ENCODE assay signal across 9 mouse cellular contexts in the genomic region with DNA sequence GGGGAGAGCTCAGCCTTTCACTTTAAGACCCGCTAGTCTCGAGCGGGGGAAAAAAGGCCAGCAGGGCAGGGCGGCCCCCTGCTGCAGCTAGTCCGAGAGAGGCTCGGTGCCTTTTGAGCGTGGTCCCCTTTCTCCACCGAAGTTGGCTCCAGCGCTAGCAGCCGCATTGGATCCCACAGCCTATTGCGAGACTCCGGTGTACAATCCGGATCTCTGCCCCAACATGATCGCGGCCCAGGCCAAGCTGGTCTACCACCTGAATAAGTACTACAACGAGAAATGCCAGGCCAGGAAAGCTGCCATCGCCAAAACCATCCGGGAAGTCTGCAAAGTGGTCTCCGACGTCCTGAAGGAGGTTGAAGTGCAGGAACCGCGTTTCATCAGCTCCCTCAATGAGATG. TPM values are rescaled to one million over a fixed set of nuclear protein-coding genes. Genes with fewer than 3 reads are reported as not detected.
DNase-seq lines count a peak whose midpoint lies in the region; ATAC-seq and TF ChIP-seq lines count a peak whose summit lies in the region.
"Had no signal": no experiment of that assay in that cellular context is flagged by ENCODE, and none has a peak within 500 bp of the region (broad histone marks: within the 10 kb centered on the region; RNA-seq: fewer than 3 reads in every experiment).

No protein-coding gene starts in this region.

- no peak for TF ChIP-seq CTCF in E14TG2a.4 (conservative IDR thresholded peaks at IDR 0.05; ENCODE audit: low read length)
- no peak for TF ChIP-seq CTCF in liver, postnatal 0 days (IDR thresholded peaks at IDR 0.05; ENCODE audit: low read depth)

- H3K36me3 ChIP-seq in E14TG2a.4 (ENCODE audit: insufficient read depth, low read length): no peaks in the 10 kb centered on the region
- H3K36me3 ChIP-seq in embryonic facial prominence, embryonic 15.5 days: no peaks in the 10 kb centered on the region
- H3K36me3 ChIP-seq in hindbrain, embryonic 12.5 days: no peaks in the 10 kb centered on the region
- H3K36me3 ChIP-seq in liver, postnatal 0 days (replicated peaks; ENCODE audit: insufficient read depth, low read length): no peaks in the 10 kb centered on the region

- H3K4me1 ChIP-seq in E14TG2a.4 (replicated peaks; ENCODE audit: low read depth, low read length): peaks cover 39% of the 10 kb centered on the region
- H3K4me1 ChIP-seq in embryonic facial prominence, embryonic 15.5 days: peaks cover 22% of the 10 kb centered on the region
- peaks cover 47% of the 10 kb centered on the region for H3K4me1 ChIP-seq in hindbrain, embryonic 12.5 days
- H3K4me1 ChIP-seq in liver, postnatal 0 days (ENCODE audit: insufficient read depth): peaks cover 4% of the 10 kb centered on the region; the same call in 1 of the 2 replicates

- 5% methylated on average over 22 of the region's 22 CpGs for WGBS in embryonic facial prominence, embryonic 15.5 days
- 1% methylated on average over 22 of the region's 22 CpGs for WGBS in hindbrain, embryonic 12.5 days
- WGBS in liver, postnatal 0 days (ENCODE audit: insufficient replicate concordance): 5% methylated on average over 22 of the region's 22 CpGs

- no peak for TF ChIP-seq EP300 in liver, postnatal 0 days (IDR thresholded peaks at IDR 0.05; ENCODE audit: low read depth)

- peak overlapping the region; percentile 51 for H3K4me3 ChIP-seq in E14TG2a.4 (replicated peaks; ENCODE audit: low read length)
- peak overlapping the region; percentile 51 for H3K4me3 ChIP-seq in embryonic facial prominence, embryonic 15.5 days (replicated peaks)
- H3K4me3 ChIP-seq in hindbrain, embryonic 12.5 days: peak overlapping the region; percentile 51
- H3K4me3 ChIP-seq in liver, postnatal 0 days (ENCODE audit: low read depth, low read length): peak overlapping the region; percentile 34

- no peaks in the 10 kb centered on the region for H3K9me3 ChIP-seq in E14TG2a.4 (ENCODE audit: low read length)
- H3K9me3 ChIP-seq in embryonic facial prominence, embryonic 15.5 days (replicated peaks): no peaks in the 10 kb centered on the region
- H3K9me3 ChIP-seq in hindbrain, embryonic 12.5 days (replicated peaks): no peaks in the 10 kb centered on the region
- H3K9me3 ChIP-seq in liver, postnatal 0 days (ENCODE audit: low read length): no peaks in the 10 kb centered on the region

- peaks cover 76% of the 10 kb centered on the region for H3K27me3 ChIP-seq in E14TG2a.4 (ENCODE audit: insufficient read depth, low read length)
- H3K27me3 ChIP-seq in embryonic facial prominence, embryonic 15.5 days: peaks cover 21% of the 10 kb centered on the region
- peaks cover 20% of the 10 kb centered on the region for H3K27me3 ChIP-seq in hindbrain, embryonic 12.5 days
- peaks cover 84% of the 10 kb centered on the region for H3K27me3 ChIP-seq in liver, postnatal 0 days (ENCODE audit: insufficient read depth, low read length)

- H3K27ac ChIP-seq in embryonic facial prominence, embryonic 15.5 days (replicated peaks): peak overlapping the region; percentile 87
- H3K27ac ChIP-seq in hindbrain, embryonic 12.5 days: peak overlapping the region; percentile 94
- H3K27ac ChIP-seq in liver, postnatal 0 days (ENCODE audit: low read depth): no peak overlapping the region

- H3K9ac ChIP-seq in embryonic facial prominence, embryonic 15.5 days: peak overlapping the region; percentile 55
- H3K9ac ChIP-seq in hindbrain, embryonic 12.5 days: peak overlapping the region; percentile 87
- H3K9ac ChIP-seq in liver, postnatal 0 days (replicated peaks): no peak overlapping the region

- H3K4me2 ChIP-seq in embryonic facial prominence, embryonic 15.5 days (replicated peaks): peak overlapping the region; percentile 61
- H3K4me2 ChIP-seq in hindbrain, embryonic 12.5 days (replicated peaks): peak overlapping the region; percentile 59
- H3K4me2 ChIP-seq in liver, postnatal 0 days (ENCODE audit: low read depth, low read length): peak overlapping the region; percentile 64

- peak; percentile 5 to 33 for DNase-seq in heart, adult 18-20 months
- no peak for DNase-seq in heart, adult 8-10 months (ENCODE audit: low spot score)
- peak; percentile 25 for DNase-seq in liver, postnatal 0 days
- no peak for DNase-seq in layer of hippocampus, postnatal 10 days (ENCODE audit: low spot score in 2 of 2)

- no peak for ATAC-seq in embryonic facial prominence, embryonic 15.5 days (ENCODE audit: insufficient number of reproducible peaks, low FRiP score, low TSS enrichment, low read depth)
- no peak for ATAC-seq in hindbrain, embryonic 12.5 days (ENCODE audit: low FRiP score)
- no peak for ATAC-seq in liver, postnatal 0 days
- no peak for ATAC-seq in monocyte, adult 5-6 weeks (replicated peaks; ENCODE audit: insufficient number of reproducible peaks, low FRiP score, low TSS enrichment, poor library complexity, severe bottlenecking)

RNA-seq across cellular contexts. Expression of a gene that starts 0.5 kb away (rescaled TPM):
- total RNA-seq in heart, adult 18-20 months (2021): under 1 TPM in 1 of 2 experiments, not detected in 1; 0.10 TPM
- under 1 TPM in 1 of 4 experiments, not detected in 3; 0.12 TPM for total RNA-seq in heart, adult 8-10 months (2022)
- polyA plus RNA-seq in embryonic facial prominence, embryonic 15.5 days (2015; fragmentation: Nextera tagmentation; extraction: Ambion mirVana): 35.5 and 38.1 TPM in 2 replicates
- polyA plus RNA-seq in hindbrain, embryonic 12.5 days (2016; fragmentation: Nextera tagmentation; extraction: Ambion mirVana): 104 and 115 TPM in 2 replicates
- polyA plus RNA-seq in liver, postnatal 0 days (2015; fragmentation: Nextera tagmentation; extraction: Ambion mirVana): not detected in 2 replicates
- not detected in 3 replicates for total RNA-seq in monocyte, adult 5-6 weeks (2017)
- total RNA-seq in layer of hippocampus, postnatal 10 days (2021): 1 to 10 TPM in 1 of 2 experiments, under 1 TPM in 1; 0.87 to 1.1 TPM
- total RNA-seq: MEL had no signal

Comparison
In these comparisons a context has a peak if more than half of its experiments do, and no peak if none do; other contexts are left out.
1. DNase-seq: peak in heart, adult 18-20 months (2 of 2) and liver, postnatal 0 days (single experiment); none in heart, adult 8-10 months (single experiment) and layer of hippocampus, postnatal 10 days (0 of 2).
2. Peak in every context shown above with its lines, with median percentiles within 50 percentile points of each other: H3K4me3 ChIP-seq and H3K4me2 ChIP-seq.